Mouse (Mus musculus): ENCODE results near the gene Klb. TPM values are rescaled to one million over a fixed set of nuclear protein-coding genes. Genes with fewer than 3 reads are reported as not detected.

Klb gene
- polyA plus RNA-seq, 1 experiment from 2014 or later: 0.08 TPM

DNA sequence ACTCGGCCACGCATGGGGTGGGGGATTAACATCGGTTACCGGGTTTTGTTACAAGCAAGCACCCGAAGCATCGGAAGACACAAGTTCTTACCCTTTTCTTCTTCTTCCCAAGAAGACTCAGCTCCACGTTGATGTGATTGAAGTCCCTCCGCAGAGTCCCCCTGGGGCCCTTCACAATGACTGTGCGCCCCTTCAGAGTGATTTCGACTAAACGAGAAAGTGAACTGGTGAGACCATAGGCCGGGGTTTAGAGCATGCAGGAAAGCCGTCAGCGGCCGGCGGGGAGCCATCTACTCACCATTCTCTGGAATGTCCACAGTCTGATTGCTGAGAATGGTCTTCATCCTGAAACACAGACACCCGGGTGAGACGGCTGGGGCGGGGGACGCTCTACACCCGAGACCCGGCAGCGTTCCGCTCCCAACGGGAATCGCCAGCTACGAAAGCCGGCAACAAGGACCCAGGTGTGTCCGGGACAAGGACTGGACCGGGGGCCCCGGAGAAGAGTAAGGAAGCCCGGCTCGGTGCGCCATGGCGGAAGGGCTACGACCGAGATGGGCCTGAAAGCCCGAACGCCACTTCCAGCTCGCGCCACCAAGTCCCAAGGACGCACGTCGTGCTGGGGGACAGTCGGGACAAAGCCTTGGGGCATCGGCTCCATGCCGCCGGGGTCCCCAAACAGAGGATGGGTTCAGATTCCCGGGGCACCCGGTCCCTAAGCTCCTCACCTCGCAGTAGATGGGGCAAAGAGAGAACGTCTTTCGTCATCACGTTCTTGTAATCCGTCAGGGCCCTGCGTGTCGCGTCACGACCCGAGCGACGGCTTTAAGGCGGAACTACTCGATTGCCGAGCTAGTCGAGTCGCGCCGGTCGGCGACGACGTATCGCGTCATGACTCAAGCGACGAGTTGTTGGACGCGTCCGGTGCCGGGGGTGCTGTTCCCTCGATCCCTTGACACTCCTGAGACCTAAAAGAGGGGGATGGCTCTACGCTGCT lies 42.8 kb downstream of the Klb start, which contains the start of the genes Rpl9 and Lias:
TSS of gene Rpl9 (minus strand) at position 797 of the 997 bp plus-strand sequence.
TSS of gene Lias (plus strand) at position 850 of the 997 bp plus-strand sequence.
- ATAC-seq (ENCODE audit: insufficient read depth, low FRiP score, low TSS enrichment): peak; percentile 97
- under 1% methylated on average over 83 of the region's 83 CpGs for WGBS
- Histone ChIP-seq H3K4me2 (ENCODE audit: low read depth) (peak within 1 kb of the TSS; percentile 86), H3K4me1 (ENCODE audit: control insufficient read depth, insufficient read depth, low read length) (peaks cover 4% of the 10 kb centered on the region; the same call in 1 of the 2 replicates), H3K36me3 (ENCODE audit: control insufficient read depth, insufficient read depth, low read length) (peaks cover 13% of the 10 kb centered on the region), H3K27ac (ENCODE audit: low read depth, low read length) (peak within 1 kb of the TSS; percentile 88), H3K9ac (ENCODE audit: low read length) (peak within 1 kb of the TSS; percentile 98), H3K9me3 (ENCODE audit: control insufficient read depth, low read length) (no peaks in the 10 kb centered on the region), H3K27me3 (ENCODE audit: control insufficient read depth, insufficient read depth, low read length) (no peaks in the 10 kb centered on the region), H3K4me3 (ENCODE audit: low read depth, low read length) (peak within 1 kb of the TSS; percentile 99)
- DNase-seq (ENCODE audit: low spot score): peak; percentile 98

DNA sequence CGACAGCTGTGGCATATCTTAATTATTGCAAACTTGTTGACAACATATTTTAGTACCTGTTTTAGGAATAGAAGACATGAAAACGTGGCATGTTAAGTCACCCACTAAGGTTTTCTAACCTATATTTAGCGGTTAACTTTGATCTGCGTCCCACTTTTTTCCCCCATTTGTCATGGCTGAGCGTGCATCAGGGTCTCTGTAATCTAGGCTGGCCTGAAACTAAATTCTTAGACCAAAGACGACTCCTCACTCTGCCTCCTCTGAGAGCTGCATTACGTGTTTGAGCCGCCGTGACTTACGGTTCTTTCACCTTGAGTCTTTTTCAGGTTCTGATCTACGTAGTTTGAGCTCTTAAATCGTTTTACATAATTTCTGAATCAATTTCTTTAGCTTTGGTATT lies 43.6 kb downstream of the Klb start:
- Histone ChIP-seq H3K4me3 (ENCODE audit: low read depth, low read length) (peak overlapping the region; percentile 99), H3K4me2 (ENCODE audit: low read depth) (peak overlapping the region; percentile 66), H3K27ac (ENCODE audit: low read depth, low read length) (no peak overlapping the region), H3K4me1 (ENCODE audit: control insufficient read depth, insufficient read depth, low read length) (peaks cover 4% of the 10 kb centered on the region; the same call in 1 of the 2 replicates), H3K36me3 (ENCODE audit: control insufficient read depth, insufficient read depth, low read length) (peaks cover 13% of the 10 kb centered on the region), H3K27me3 (ENCODE audit: control insufficient read depth, insufficient read depth, low read length) (no peaks in the 10 kb centered on the region), H3K9ac (ENCODE audit: low read length) (peak overlapping the region; percentile 68), H3K9me3 (ENCODE audit: control insufficient read depth, low read length) (no peaks in the 10 kb centered on the region)
- peak; percentile 61 for ATAC-seq (ENCODE audit: insufficient read depth, low FRiP score, low TSS enrichment)
- peak; percentile 33 for DNase-seq (ENCODE audit: low spot score)
- WGBS: 5% methylated on average over 12 of the region's 12 CpGs

- DNase-seq (ENCODE audit: low spot score) (no peak), ATAC-seq (ENCODE audit: insufficient read depth, low FRiP score, low TSS enrichment) (no peak)
- Histone ChIP-seq H3K4me1 (ENCODE audit: control insufficient read depth, insufficient read depth, low read length) (peaks cover 4% of the 10 kb centered on the region; the same call in 1 of the 2 replicates), H3K27ac (ENCODE audit: low read depth, low read length) (no peak overlapping the region), H3K27me3 (ENCODE audit: control insufficient read depth, insufficient read depth, low read length) (no peaks in the 10 kb centered on the region), H3K4me2 (ENCODE audit: low read depth) (no peak overlapping the region), H3K9ac (ENCODE audit: low read length) (no peak overlapping the region), H3K4me3 (ENCODE audit: low read depth, low read length) (no peak overlapping the region), H3K36me3 (ENCODE audit: control insufficient read depth, insufficient read depth, low read length) (no peaks in the 10 kb centered on the region; the same call in 1 of the 2 replicates), H3K9me3 (ENCODE audit: control insufficient read depth, low read length) (no peaks in the 10 kb centered on the region)
- WGBS: 92% methylated on average over 7 of the region's 7 CpGs
Observed at GRCm38 (mm10) chr5:65394425-65394824, 46.3 kb downstream of the Klb start.

GRCm38 (mm10) chr5:65401251-65401994 lies 53.3 kb downstream of the Klb start:
- peak; percentile 75 for DNase-seq (ENCODE audit: low spot score)
- no peak overlapping the region for H3K9ac ChIP-seq (ENCODE audit: low read length)
- no peak overlapping the region for H3K4me2 ChIP-seq (ENCODE audit: low read depth)
- H3K36me3 ChIP-seq (ENCODE audit: control insufficient read depth, insufficient read depth, low read length): peaks cover 4% of the 10 kb centered on the region
- no peak for ATAC-seq (ENCODE audit: insufficient read depth, low FRiP score, low TSS enrichment)
- no peaks in the 10 kb centered on the region for H3K9me3 ChIP-seq (ENCODE audit: control insufficient read depth, low read length)
- H3K27me3 ChIP-seq (ENCODE audit: control insufficient read depth, insufficient read depth, low read length): no peaks in the 10 kb centered on the region
- H3K27ac ChIP-seq (ENCODE audit: low read depth, low read length): no peak overlapping the region
- no peak overlapping the region for H3K4me3 ChIP-seq (ENCODE audit: low read depth, low read length)
- 29% methylated on average over 2 of the region's 2 CpGs for WGBS
- H3K4me1 ChIP-seq (ENCODE audit: control insufficient read depth, insufficient read depth, low read length): no peaks in the 10 kb centered on the region

DNA sequence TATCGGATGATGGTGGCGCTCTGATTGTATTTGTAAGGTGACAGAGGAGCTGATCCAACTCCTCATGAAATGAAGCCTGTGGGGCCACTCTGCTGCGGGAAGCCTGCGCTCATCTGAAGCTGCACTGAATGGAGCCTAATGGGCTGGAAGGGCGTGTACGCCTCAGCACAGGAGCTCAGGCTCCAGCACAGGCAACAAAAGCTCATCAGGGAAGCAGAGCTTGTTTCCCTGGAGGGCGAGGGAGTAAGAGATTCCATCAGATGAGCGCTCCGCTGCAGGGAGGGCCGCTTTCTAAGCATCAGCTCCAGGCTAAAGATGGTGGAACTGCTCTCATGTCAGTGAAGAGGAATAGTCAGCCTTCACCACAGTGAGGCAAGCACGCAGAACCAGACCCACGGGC lies 59.9 kb downstream of the Klb start:
- peaks cover 4% of the 10 kb centered on the region; the same call in 1 of the 2 replicates for H3K36me3 ChIP-seq (ENCODE audit: control insufficient read depth, insufficient read depth, low read length)
- no peak overlapping the region for H3K27ac ChIP-seq (ENCODE audit: low read depth, low read length)
- WGBS: 44% methylated on average over 12 of the region's 12 CpGs
- ATAC-seq (ENCODE audit: insufficient read depth, low FRiP score, low TSS enrichment) (no peak), DNase-seq (ENCODE audit: low spot score) (no peak)
- no peak overlapping the region for H3K4me3 ChIP-seq (ENCODE audit: low read depth, low read length)
- no peak overlapping the region for H3K9ac ChIP-seq (ENCODE audit: low read length)
- no peaks in the 10 kb centered on the region for H3K27me3 ChIP-seq (ENCODE audit: control insufficient read depth, insufficient read depth, low read length)
- no peak overlapping the region for H3K4me2 ChIP-seq (ENCODE audit: low read depth)
- no peaks in the 10 kb centered on the region for H3K9me3 ChIP-seq (ENCODE audit: control insufficient read depth, low read length)
- H3K4me1 ChIP-seq (ENCODE audit: control insufficient read depth, insufficient read depth, low read length): no peaks in the 10 kb centered on the region

GRCm38 (mm10) chr5:65415653-65416458 lies 67.7 kb downstream of the Klb start:
- no peak overlapping the region for H3K4me3 ChIP-seq (ENCODE audit: low read depth, low read length)
- ATAC-seq (ENCODE audit: insufficient read depth, low FRiP score, low TSS enrichment): no peak
- H3K4me2 ChIP-seq (ENCODE audit: low read depth): no peak overlapping the region
- WGBS: 24% methylated on average over 26 of the region's 26 CpGs
- peak overlapping the region; percentile 50 for H3K9ac ChIP-seq (ENCODE audit: low read length)
- peaks cover 4% of the 10 kb centered on the region; the same call in 1 of the 2 replicates for H3K36me3 ChIP-seq (ENCODE audit: control insufficient read depth, insufficient read depth, low read length)
- DNase-seq (ENCODE audit: low spot score): peak; percentile 39
- H3K9me3 ChIP-seq (ENCODE audit: control insufficient read depth, low read length): no peaks in the 10 kb centered on the region
- 0 out of 2 replicates have a peak, but pooled peaks cover 5% of the 10 kb centered on the region for H3K4me1 ChIP-seq (ENCODE audit: control insufficient read depth, insufficient read depth, low read length)
- no peaks in the 10 kb centered on the region for H3K27me3 ChIP-seq (ENCODE audit: control insufficient read depth, insufficient read depth, low read length)
- peak overlapping the region; percentile 56; the same call in 1 of the 2 replicates for H3K27ac ChIP-seq (ENCODE audit: low read depth, low read length)

DNA sequence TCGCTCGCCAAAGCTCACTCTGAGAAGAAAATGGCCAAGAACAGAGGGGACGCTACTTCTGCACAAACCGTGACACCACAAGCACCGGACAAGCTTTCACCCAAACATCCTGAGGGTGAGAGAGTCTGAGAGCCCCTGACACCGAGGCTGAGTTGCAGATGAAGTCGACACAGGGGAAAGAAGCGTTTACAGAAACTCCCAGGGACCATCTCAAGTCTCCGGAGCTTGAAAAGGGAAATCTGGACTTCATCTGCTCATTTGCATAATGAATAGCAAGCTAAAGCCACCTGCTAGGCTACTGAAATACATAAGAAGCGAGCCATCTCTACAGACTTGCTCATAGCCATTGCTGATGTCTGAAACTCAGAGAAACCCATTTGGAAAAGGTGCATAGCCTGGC lies 71.0 kb downstream of the Klb start:
- Histone ChIP-seq H3K4me3 (ENCODE audit: low read depth, low read length) (no peak overlapping the region), H3K36me3 (ENCODE audit: control insufficient read depth, insufficient read depth, low read length) (peaks cover 7% of the 10 kb centered on the region), H3K27ac (ENCODE audit: low read depth, low read length) (no peak overlapping the region), H3K9me3 (ENCODE audit: control insufficient read depth, low read length) (no peaks in the 10 kb centered on the region), H3K27me3 (ENCODE audit: control insufficient read depth, insufficient read depth, low read length) (no peaks in the 10 kb centered on the region), H3K9ac (ENCODE audit: low read length) (no peak overlapping the region), H3K4me1 (ENCODE audit: control insufficient read depth, insufficient read depth, low read length) (0 out of 2 replicates have a peak, but pooled peaks cover 5% of the 10 kb centered on the region), H3K4me2 (ENCODE audit: low read depth) (no peak overlapping the region)
- ATAC-seq (ENCODE audit: insufficient read depth, low FRiP score, low TSS enrichment): no peak
- WGBS: 86% methylated on average over 10 of the region's 10 CpGs
- no peak for DNase-seq (ENCODE audit: low spot score)

- Histone ChIP-seq H3K4me2 (ENCODE audit: low read depth) (no peak overlapping the region), H3K27me3 (ENCODE audit: control insufficient read depth, insufficient read depth, low read length) (no peaks in the 10 kb centered on the region), H3K4me3 (ENCODE audit: low read depth, low read length) (no peak overlapping the region), H3K27ac (ENCODE audit: low read depth, low read length) (no peak overlapping the region), H3K36me3 (ENCODE audit: control insufficient read depth, insufficient read depth, low read length) (peaks cover 6% of the 10 kb centered on the region), H3K9ac (ENCODE audit: low read length) (no peak overlapping the region), H3K9me3 (ENCODE audit: control insufficient read depth, low read length) (no peaks in the 10 kb centered on the region), H3K4me1 (ENCODE audit: control insufficient read depth, insufficient read depth, low read length) (0 out of 2 replicates have a peak, but pooled peaks cover 4% of the 10 kb centered on the region)
- DNase-seq (ENCODE audit: low spot score): no peak
- 76% methylated on average over 6 of the region's 6 CpGs for WGBS
- ATAC-seq (ENCODE audit: insufficient read depth, low FRiP score, low TSS enrichment): no peak
Observed at GRCm38 (mm10) chr5:65420822-65421221, 72.7 kb downstream of the Klb start.
